Mouse (Mus musculus): Measurements from ENCODE around the gene Mtf2. TPM values are rescaled to one million over a fixed set of nuclear protein-coding genes. Genes with fewer than 3 reads are reported as not detected.
A peak's percentile ranks its signal among the peaks of the same experiment; 100 is the strongest.
"Not testable (repeated sequence)": the region's sequence is repeated elsewhere in the genome, so short reads cannot be mapped to it uniquely, and the experiment has no call there.

Gene Mtf2
- total RNA-seq, 4 experiments from 2014 or later = 9.6 to 13.5 (median 10.5) TPM

- DNase-seq (ENCODE audit: low spot score) = no peak
These were observed 16.9 kb downstream of the Mtf2 start for GRCm38 (mm10) chr5:108082380-108082779.

DNA sequence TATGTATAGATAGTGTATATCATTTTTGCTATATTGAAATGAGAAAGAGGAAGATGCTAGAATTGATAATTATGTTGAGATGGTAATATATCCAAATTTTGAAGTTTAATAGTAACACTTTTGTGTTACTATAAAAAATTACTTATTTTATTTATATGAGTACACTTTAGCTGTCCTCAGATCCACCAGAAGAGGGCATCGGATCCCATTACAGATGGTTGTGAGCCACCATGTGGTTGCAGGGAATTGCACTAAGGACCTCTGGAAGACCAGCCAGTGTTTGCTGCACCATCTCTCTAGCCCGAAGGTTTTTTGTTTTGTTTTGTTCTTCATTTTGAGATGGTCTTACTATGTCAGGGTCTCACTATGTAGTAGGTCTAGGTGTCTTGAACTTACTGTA lies 20.0 kb downstream of the Mtf2 start:
- DNase-seq (ENCODE audit: low spot score) = no peak

DNA sequence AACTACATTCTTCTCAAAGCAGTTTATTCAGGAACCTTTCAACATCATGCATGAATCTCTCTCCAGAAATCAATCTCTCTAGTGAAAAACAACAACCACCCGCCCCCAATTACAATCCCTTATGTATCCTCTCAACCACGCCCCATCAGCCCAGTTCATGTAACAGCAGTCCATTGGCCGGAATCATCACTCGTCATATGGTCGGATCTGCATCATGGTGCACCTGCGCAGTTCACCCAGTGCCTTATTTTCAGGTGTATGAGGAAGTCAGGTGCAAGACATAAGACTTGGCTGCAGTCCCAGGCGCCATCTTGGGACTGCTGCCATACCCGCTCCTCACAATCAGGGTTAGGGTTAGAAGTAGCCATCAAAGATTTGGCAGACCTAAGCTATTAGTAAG lies 27.3 kb downstream of the Mtf2 start:
- DNase-seq (ENCODE audit: low spot score) = not testable (repeated sequence)

GRCm38 (mm10) chr5:108097676-108098075 lies 32.2 kb downstream of the Mtf2 start:
- DNase-seq (ENCODE audit: low spot score) = no peak

GRCm38 (mm10) chr5:108100196-108100595 lies 34.7 kb downstream of the Mtf2 start:
- no peak for DNase-seq (ENCODE audit: low spot score)

- no peak for DNase-seq (ENCODE audit: low spot score)
These were observed 38.8 kb downstream of the Mtf2 start for GRCm38 (mm10) chr5:108104306-108104705.

- no peak for DNase-seq (ENCODE audit: low spot score)
These were observed 43.9 kb downstream of the Mtf2 start for GRCm38 (mm10) chr5:108109346-108109745.

- DNase-seq (ENCODE audit: low spot score) = no peak
These were observed 52.2 kb downstream of the Mtf2 start for GRCm38 (mm10) chr5:108117693-108118092.

DNA sequence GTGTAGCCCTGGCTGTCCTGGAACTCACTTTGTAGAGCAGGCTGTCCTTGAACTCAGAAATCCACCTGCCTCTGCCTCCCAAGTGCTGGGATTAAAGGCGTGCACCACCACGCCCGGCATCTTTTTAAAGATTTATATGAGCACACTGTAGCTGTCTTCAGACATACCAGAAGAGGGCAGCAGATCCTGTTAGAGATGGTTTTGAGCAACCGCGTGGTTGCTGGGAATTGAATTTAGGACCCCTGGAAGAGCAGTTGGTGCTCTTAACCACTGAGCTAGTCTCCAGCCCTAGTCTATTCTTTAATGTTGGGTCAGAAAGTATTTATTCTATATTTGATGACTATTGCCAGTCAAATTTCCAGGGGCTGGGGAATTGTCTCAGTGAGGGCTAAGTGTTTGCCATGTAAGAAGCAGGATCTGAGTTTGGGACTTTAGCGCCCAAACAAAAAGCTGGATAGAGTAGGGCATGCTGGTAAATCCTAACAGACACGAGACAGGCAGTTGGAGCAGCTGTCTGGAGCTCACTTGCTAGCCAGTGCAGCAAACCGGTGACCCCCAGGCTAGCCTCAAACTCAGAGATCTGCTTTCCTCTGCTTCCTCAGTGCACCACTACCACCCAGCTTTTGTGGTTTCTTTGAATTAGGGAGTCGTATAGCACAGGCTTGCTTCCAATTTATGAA lies 54.9 kb downstream of the Mtf2 start:
- no peak for DNase-seq (ENCODE audit: low spot score)

DNA sequence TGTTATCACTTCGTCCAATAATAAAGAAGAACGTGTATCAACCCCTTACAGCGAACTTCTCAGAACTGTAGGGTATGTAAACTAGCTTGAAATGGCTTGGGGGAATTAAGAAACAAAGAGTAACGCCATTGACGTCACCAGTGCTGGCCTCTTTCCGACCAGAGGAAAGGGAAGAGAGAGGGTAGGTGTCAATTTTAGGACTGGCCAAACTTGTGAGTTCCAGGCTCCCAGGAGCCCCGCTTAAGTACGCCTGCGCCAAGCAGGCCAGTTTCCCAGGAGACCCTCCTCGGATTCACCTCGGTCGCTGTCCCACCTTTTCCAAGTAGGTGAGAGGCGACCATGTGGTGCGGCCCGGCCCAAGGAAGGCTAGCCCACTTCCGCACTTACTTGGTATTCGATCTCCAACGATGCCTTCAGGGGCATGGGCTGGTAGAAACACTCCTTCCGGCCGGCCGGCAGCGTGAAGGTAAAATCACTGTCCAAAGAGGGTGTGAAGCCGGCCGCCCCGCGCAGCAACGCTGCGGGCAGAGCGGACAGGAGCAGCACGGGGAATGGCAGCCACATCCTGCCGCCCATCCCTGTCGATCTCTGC lies 66.5 kb downstream of the Mtf2 start:
- DNase-seq (ENCODE audit: low spot score) = peak; percentile 65

GRCm38 (mm10) chr5:108132441-108133243 lies 67.2 kb downstream of the Mtf2 start, which contains the start of the genes Tmed5 and Ccdc18:
Gene Tmed5 (minus strand): TSS chr5:108132620.
Gene Ccdc18 (plus strand): TSS chr5:108132875.
- peak; percentile 96 for DNase-seq (ENCODE audit: low spot score)

GRCm38 (mm10) chr5:108152592-108152991 lies 87.1 kb downstream of the Mtf2 start:
- DNase-seq (ENCODE audit: low spot score) = no peak

Other genes with a start within 250 kb of the Mtf2 start
- not detected for gene Ube2d2b, start 235.6 kb upstream of the Mtf2 start, total RNA-seq (2022)
- gene Evi5, start 190.6 kb upstream of the Mtf2 start, total RNA-seq (2022) = 10 to 100 TPM; 16.6 to 21.1 (median 19.0) TPM
- gene Rpl5, start 165.2 kb upstream of the Mtf2 start, total RNA-seq (2022) = 10 to 100 TPM; 24.1 to 35.4 (median 32.1) TPM
- gene Fam69a, start 78.6 kb upstream of the Mtf2 start, total RNA-seq (2022) = 10 to 100 TPM in 3 of 4 experiments, 1 to 10 TPM in 1; 9.3 to 12.1 (median 11.2) TPM
- 10 to 100 TPM; 31.7 to 35.3 (median 32.7) TPM for gene Tmed5, start 66.9 kb downstream of the Mtf2 start, total RNA-seq (2022)
- under 1 TPM; 0.06 to 0.38 (median 0.22) TPM for gene Ccdc18, start 67.2 kb downstream of the Mtf2 start, total RNA-seq (2022)
- gene Dr1, start 203.2 kb downstream of the Mtf2 start, total RNA-seq (2022) = 10 to 100 TPM; 18.3 to 21.6 (median 19.3) TPM
- 10 to 100 TPM; 10.4 to 12.9 (median 12.2) TPM for gene Pigg, start 246.9 kb downstream of the Mtf2 start, total RNA-seq (2022)